Mouse (Mus musculus) spleen, adult 2 months (tissue): ENCODE results near the gene Rnf103.

ENCODE experiments used
- CTCF ChIP-seq: fragments of 200-500 bp; IDR thresholded peaks from 2 replicates; pipeline ENCODE4 v1.5.1; 2011; ENCODE audit warnings: mild to moderate bottlenecking, inconsistent platforms; ENCODE audit not compliant: insufficient read depth, insufficient read length, insufficient replicate concordance; ENCODE audit errors: extremely low read depth
- POLR2A ChIP-seq: fragments of 200-500 bp; IDR thresholded peaks from 2 replicates; pipeline ENCODE4 v1.6.1; 2011; ENCODE audit warnings: low read depth, low read length, inconsistent platforms

- TF ChIP-seq CTCF (no peak), POLR2A (no peak)
Observed at GRCm38 (mm10) chr6:71485246-71485645, 8.4 kb upstream of the Rnf103 start.
